Mouse (Mus musculus) MEL (cell line): Measurements from ENCODE around the gene Arhgap1. TPM values are rescaled to one million over a fixed set of nuclear protein-coding genes. Genes with fewer than 3 reads are reported as not detected.

Experiments used
- DNase-seq: peaks from one replicate; pipeline ENCODE4 v3.0.0; 2011; ENCODE audit warnings: low read depth, low spot score
- H3K27ac ChIP-seq: 2 replicates; pipeline ENCODE4 v1.5.1; 2012; ENCODE audit warnings: low read depth, mild to moderate bottlenecking, control low read depth, low read length, moderate library complexity; ENCODE audit not compliant: control insufficient read depth
- H3K27me3 ChIP-seq, 2 experiments: fragments of 150-350 bp in 1 of 2; sonication (generic) in 1 of 2; 2 replicates each; pipeline ENCODE4 v1.6.1; 2012; ENCODE audit warnings: low read length in 2 of 2, mild to moderate bottlenecking in 2 of 2, improper control_type of control experiment in 1 of 2, moderate library complexity in 1 of 2; ENCODE audit not compliant: insufficient read depth in 2 of 2, control insufficient read depth in 1 of 2
- H3K36me3 ChIP-seq, 2 experiments: 2 replicates each; pipeline ENCODE4 v1.6.1; 2012 to 2014; ENCODE audit warnings: low read length in 2 of 2, improper control_type of control experiment in 1 of 2, inconsistent platforms in 1 of 2, mild to moderate bottlenecking in 1 of 2; ENCODE audit not compliant: insufficient read depth in 2 of 2, control insufficient read depth in 1 of 2
- H3K4me1 ChIP-seq, 2 experiments: fragments of 150-350 bp in 1 of 2; sonication (generic) in 1 of 2; 2 replicates each; pipeline ENCODE4 v1.6.1; 2012; ENCODE audit warnings: low read length in 2 of 2, improper control_type of control experiment in 1 of 2, mild to moderate bottlenecking in 1 of 2; ENCODE audit not compliant: insufficient read depth in 2 of 2, control insufficient read depth in 1 of 2
- H3K4me3 ChIP-seq, 2 experiments: fragments of 150-350 bp in 1 of 2; sonication (generic) in 1 of 2; 2 replicates each; pipeline ENCODE4 v1.5.1; 2012; ENCODE audit warnings: low read depth in 2 of 2, low read length in 2 of 2, mild to moderate bottlenecking in 2 of 2, moderate library complexity in 2 of 2, control low read depth in 1 of 2, improper control_type of control experiment in 1 of 2; ENCODE audit not compliant: control insufficient read depth in 1 of 2, insufficient read depth in 1 of 2
- H3K79me2 ChIP-seq: 2 replicates; pipeline ENCODE4 v1.6.1; 2012; ENCODE audit warnings: mild to moderate bottlenecking, low read length, moderate library complexity; ENCODE audit not compliant: control insufficient read depth, poor library complexity, insufficient read depth
- H3K9ac ChIP-seq: 2 replicates; pipeline ENCODE4 v1.6.1; 2012; ENCODE audit warnings: low read depth, mild to moderate bottlenecking, control low read depth, low read length, moderate library complexity; ENCODE audit not compliant: control insufficient read depth, poor library complexity, severe bottlenecking
- H3K9me3 ChIP-seq: fragments of 150-350 bp; sonication (generic); replicated peaks from 2 replicates; pipeline ENCODE4 v1.6.1; 2012; ENCODE audit warnings: mild to moderate bottlenecking, low read length, improper control_type of control experiment, moderate library complexity; ENCODE audit not compliant: insufficient read depth
- BHLHE40 ChIP-seq: IDR thresholded peaks from 2 replicates; pipeline ENCODE4 v1.6.1; 2012; ENCODE audit warnings: low read depth, mild to moderate bottlenecking, inconsistent platforms, low read length, improper control_type of control experiment, borderline replicate concordance
- CHD1 ChIP-seq: IDR thresholded peaks from 2 replicates; pipeline ENCODE4 v1.6.1; 2012; ENCODE audit warnings: low read depth, mild to moderate bottlenecking, inconsistent platforms, low read length, improper control_type of control experiment
- ELF1 ChIP-seq: IDR thresholded peaks from 2 replicates; pipeline ENCODE4 v1.6.1; 2014; ENCODE audit warnings: low read depth, mild to moderate bottlenecking, inconsistent platforms, low read length, improper control_type of control experiment, moderate library complexity
- ETS1 ChIP-seq: IDR thresholded peaks from 2 replicates; pipeline ENCODE4 v1.6.1; 2012; ENCODE audit warnings: low read depth, mild to moderate bottlenecking, inconsistent platforms, low read length, improper control_type of control experiment, moderate library complexity
- HCFC1 ChIP-seq: IDR thresholded peaks from 2 replicates; pipeline ENCODE4 v1.6.1; 2012; ENCODE audit warnings: low read depth, mild to moderate bottlenecking, inconsistent platforms, low read length, improper control_type of control experiment, moderate library complexity
- MAFK ChIP-seq: IDR thresholded peaks from 2 replicates; pipeline ENCODE4 v1.6.1; 2011; ENCODE audit warnings: low read depth, mild to moderate bottlenecking, low read length, improper control_type of control experiment, borderline replicate concordance
- MAX ChIP-seq: IDR thresholded peaks from 2 replicates; pipeline ENCODE4 v1.6.1; 2011; ENCODE audit warnings: low read length, improper control_type of control experiment
- MAZ ChIP-seq: IDR thresholded peaks from 2 replicates; pipeline ENCODE4 v1.6.1; 2012; ENCODE audit warnings: low read depth, mild to moderate bottlenecking, inconsistent platforms, low read length, improper control_type of control experiment
- MEF2A ChIP-seq: IDR thresholded peaks from 2 replicates; pipeline ENCODE4 v1.6.1; 2014; ENCODE audit warnings: low read depth, mild to moderate bottlenecking, inconsistent platforms, low read length, improper control_type of control experiment; ENCODE audit not compliant: poor library complexity, insufficient replicate concordance, severe bottlenecking; ENCODE audit errors: extremely low read depth
- MXI1 ChIP-seq: IDR thresholded peaks from 2 replicates; pipeline ENCODE4 v1.6.1; 2011; ENCODE audit warnings: mild to moderate bottlenecking, low read depth, low read length, improper control_type of control experiment
- MYB ChIP-seq: IDR thresholded peaks from 2 replicates; pipeline ENCODE4 v1.6.1; 2011; ENCODE audit warnings: mild to moderate bottlenecking, low read depth, low read length, improper control_type of control experiment
- MYC ChIP-seq: IDR thresholded peaks from 2 replicates; pipeline ENCODE4 v1.6.1; 2011; ENCODE audit warnings: low read depth, mild to moderate bottlenecking, low read length, improper control_type of control experiment, moderate library complexity
- NELFE ChIP-seq: IDR thresholded peaks from 2 replicates; pipeline ENCODE4 v1.6.1; 2011; ENCODE audit warnings: low read depth, low read length, improper control_type of control experiment
- NRF1 ChIP-seq: IDR thresholded peaks from 2 replicates; pipeline ENCODE4 v1.6.1; 2014; ENCODE audit warnings: low read depth, mild to moderate bottlenecking, inconsistent platforms, low read length, improper control_type of control experiment, moderate library complexity; ENCODE audit not compliant: poor library complexity, insufficient read depth, severe bottlenecking
- POLR2A ChIP-seq, 2 experiments: IDR thresholded peaks; 2 replicates each; pipeline ENCODE4 v1.6.1; 2011 to 2012; ENCODE audit warnings: low read length in 2 of 2, mild to moderate bottlenecking in 2 of 2, control low read depth in 1 of 2, improper control_type of control experiment in 1 of 2, low read depth in 1 of 2, moderate library complexity in 1 of 2; ENCODE audit not compliant: control insufficient read depth in 1 of 2, insufficient read depth in 1 of 2, poor library complexity in 1 of 2
- POLR2AphosphoS2 ChIP-seq: IDR thresholded peaks from 2 replicates; pipeline ENCODE4 v1.6.1; 2011; ENCODE audit warnings: low read length, improper control_type of control experiment
- RAD21 ChIP-seq: IDR thresholded peaks from 2 replicates; pipeline ENCODE4 v1.6.1; 2011; ENCODE audit warnings: mild to moderate bottlenecking, low read depth, low read length, improper control_type of control experiment
- SIN3A ChIP-seq: IDR thresholded peaks from 2 replicates; pipeline ENCODE4 v1.6.1; 2012; ENCODE audit warnings: low read length, improper control_type of control experiment, inconsistent platforms
- TCF12 ChIP-seq: IDR thresholded peaks from 2 replicates; pipeline ENCODE4 v1.6.1; 2014; ENCODE audit warnings: low read depth, mild to moderate bottlenecking, inconsistent platforms, low read length, improper control_type of control experiment, moderate library complexity
- UBTF ChIP-seq: IDR thresholded peaks from 2 replicates; pipeline ENCODE4 v1.6.1; 2012; ENCODE audit warnings: low read depth, mild to moderate bottlenecking, inconsistent platforms, low read length, improper control_type of control experiment, moderate library complexity, borderline replicate concordance; ENCODE audit not compliant: insufficient read depth
- ZC3H11A ChIP-seq: IDR thresholded peaks from 2 replicates; pipeline ENCODE4 v1.6.1; 2012; ENCODE audit warnings: low read depth, mild to moderate bottlenecking, inconsistent platforms, low read length, improper control_type of control experiment
- ZKSCAN1 ChIP-seq: IDR thresholded peaks from 2 replicates; pipeline ENCODE4 v1.6.1; 2012; ENCODE audit warnings: low read depth, mild to moderate bottlenecking, inconsistent platforms, low read length, improper control_type of control experiment, moderate library complexity
- ZMIZ1 ChIP-seq: IDR thresholded peaks from 2 replicates; pipeline ENCODE4 v1.6.1; 2012; ENCODE audit warnings: low read depth, mild to moderate bottlenecking, inconsistent platforms, low read length, improper control_type of control experiment, moderate library complexity
- ZNF384 ChIP-seq: IDR thresholded peaks from 2 replicates; pipeline ENCODE4 v1.6.1; 2012; ENCODE audit warnings: low read depth, mild to moderate bottlenecking, inconsistent platforms, low read length, improper control_type of control experiment
- polyA plus RNA-seq, 2 experiments: library from polyadenylated mRNA; stranded (reverse) in 1 of 2; unstranded in 1 of 2; fragments of >175 nt in 1 of 2; fragments of >200 nt in 1 of 2; gene quantifications; 2 replicates each; pipeline versions ENCODE4 v1.2.1 to v1.2.4; 2012; ENCODE audit warnings: low replicate concordance in 2 of 2, low read depth in 1 of 2; ENCODE audit not compliant: insufficient read length in 2 of 2, insufficient read depth in 1 of 2, missing spikeins in 1 of 2
- total RNA-seq: library from RNA; depleted of rRNA; stranded (reverse); fragments of 300-350 nt; gene quantifications from 2 replicates; pipeline ENCODE4 v1.2.3, GENCODE M21; 2012

The Arhgap1 gene
- total and polyA plus RNA-seq, 3 experiments = 23.5 to 40.1 TPM; not detected in 1

DNA sequence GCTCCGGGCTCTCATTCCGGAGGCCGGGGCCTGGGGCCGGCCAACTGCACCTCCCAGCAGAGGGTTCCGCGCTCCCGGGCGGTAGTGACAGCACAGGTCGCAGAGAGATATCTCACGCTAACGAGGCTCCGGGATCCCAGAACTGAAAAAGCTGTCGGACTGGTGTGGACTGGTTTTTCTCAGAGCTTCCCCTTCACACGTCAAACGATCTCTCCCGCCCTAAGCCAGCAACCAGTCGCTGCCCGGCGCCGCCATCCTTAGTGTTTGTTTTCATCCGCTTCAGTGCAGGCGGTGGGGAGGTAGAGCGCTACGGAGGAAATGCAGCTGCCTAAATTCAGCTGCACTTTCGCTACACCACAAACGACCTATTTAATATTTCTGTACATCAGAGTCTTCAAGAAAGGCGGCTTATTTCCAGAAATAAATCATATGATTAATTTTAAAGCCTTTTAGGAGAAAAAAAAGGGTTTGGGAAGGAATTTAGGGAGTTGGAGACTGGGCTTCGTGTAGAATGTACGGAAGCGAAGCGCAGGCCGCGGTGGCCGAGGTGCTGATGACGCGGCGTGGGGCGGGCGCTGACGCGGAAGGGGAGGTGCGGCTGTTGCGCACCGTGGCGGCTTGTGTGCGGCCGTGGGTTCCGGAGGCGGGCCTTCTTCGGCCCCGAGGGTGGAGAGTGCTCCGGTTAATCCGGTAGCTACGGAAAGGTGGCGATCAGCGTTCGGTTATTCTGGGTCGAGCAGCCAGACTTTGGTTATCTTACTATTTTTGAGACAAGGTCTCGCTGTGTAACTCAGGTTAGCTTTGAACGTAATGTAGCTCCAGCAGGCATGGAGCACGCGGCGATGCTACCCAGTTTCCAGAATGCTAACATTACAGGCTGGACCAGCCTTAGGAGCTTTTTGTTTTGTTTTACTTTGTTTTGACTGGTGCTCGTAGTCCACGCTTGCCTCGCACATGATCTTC, 60.9 kb downstream of the Arhgap1 start, which contains the start of the genes Atg13 and Harbi1:
Gene Atg13, minus strand, starts transcription at position 305 of the 963 bp plus-strand sequence.
Gene Harbi1, plus strand, starts transcription at position 581 of the 963 bp plus-strand sequence.
- peaks cover 0 to 19% of the 10 kb centered on the region in 2 experiments; a peak in 3 of 4 replicates for H3K36me3 ChIP-seq
- no peaks in the 10 kb centered on the region for H3K27me3 ChIP-seq
- peak within 1 kb of the TSS; percentile 86 for H3K9ac ChIP-seq
- no peaks in the 10 kb centered on the region for H3K9me3 ChIP-seq
- H3K4me1 ChIP-seq = peaks cover 6 to 13% of the 10 kb centered on the region in 2 experiments
- peak within 1 kb of the TSS; percentile 80 to 85 for H3K4me3 ChIP-seq
- peak; percentile 96 for DNase-seq
- H3K27ac ChIP-seq = peak within 1 kb of the TSS; percentile 89
- peak; percentile 82; the same call in 1 of the 2 replicates for TF ChIP-seq ZMIZ1
- TF ChIP-seq CHD1 = 0 out of 2 replicates have a peak, but pooled peaks have one; percentile 47
- peak; percentile 92 for TF ChIP-seq ELF1
- no peak for TF ChIP-seq MAFK
- TF ChIP-seq NRF1 = peak; percentile 62
- no peak for TF ChIP-seq ZNF384
- TF ChIP-seq MAX = peak; percentile 66
- no peak for TF ChIP-seq UBTF
- TF ChIP-seq MEF2A = 0 out of 2 replicates have a peak, but pooled peaks have one; percentile 14
- TF ChIP-seq ETS1 = peak; percentile 34; the same call in 1 of the 2 replicates
- TF ChIP-seq TCF12 = peak; percentile 24
- TF ChIP-seq MYB = no peak
- peak; percentile 92 for TF ChIP-seq HCFC1
- TF ChIP-seq POLR2A (IDR thresholded peaks at IDR 0.05; ENCODE audit: control insufficient read depth in 1 of 2, insufficient read depth in 1 of 2, low read depth in 1 of 2, low read length in 2 of 2, poor library complexity in 1 of 2) = peak; percentile 75 to 86
- 0 out of 2 replicates have a peak, but pooled peaks have one; percentile 58 for TF ChIP-seq MYC
- TF ChIP-seq NELFE = peak; percentile 82
- 0 out of 2 replicates have a peak, but pooled peaks have one; percentile 15 for TF ChIP-seq MAZ
- no peak for TF ChIP-seq RAD21
- TF ChIP-seq POLR2AphosphoS2 = peak; percentile 85
- peak; percentile 100 for TF ChIP-seq ZC3H11A
- TF ChIP-seq BHLHE40 = peak; percentile 89
- TF ChIP-seq SIN3A = peak; percentile 88
- TF ChIP-seq ZKSCAN1 = no peak
- TF ChIP-seq MXI1 = peak; percentile 79
- H3K79me2 ChIP-seq = peaks cover 19% of the 10 kb centered on the region
